Mouse (Mus musculus) forebrain, embryonic 10.5 days (tissue): Measurements from ENCODE around the gene Ssna1. TPM values are rescaled to one million over a fixed set of nuclear protein-coding genes. Genes with fewer than 3 reads are reported as not detected.

Experiments
- DNase-seq: peaks from one replicate; pipeline ENCODE4 v3.0.0-alpha.2; 2017; ENCODE audit warnings: low spot score; ENCODE audit errors: extremely low spot score
- H3K27ac ChIP-seq: fragments of 300-500 bp; sonication (generic); 2 replicates; pipeline ENCODE4 v1.5.1; 2016; ENCODE audit warnings: mild to moderate bottlenecking
- H3K27me3 ChIP-seq: fragments of 300-500 bp; sonication (generic); 2 replicates; pipeline ENCODE4 v1.6.1; 2016; ENCODE audit warnings: mild to moderate bottlenecking; ENCODE audit not compliant: poor library complexity, severe bottlenecking
- H3K36me3 ChIP-seq: fragments of 300-500 bp; sonication (generic); replicated peaks from 2 replicates; pipeline ENCODE4 v1.6.1; 2016; ENCODE audit warnings: mild to moderate bottlenecking, moderate library complexity
- H3K4me1 ChIP-seq: fragments of 300-500 bp; sonication (generic); 2 replicates; pipeline ENCODE4 v1.6.1; 2016
- H3K4me3 ChIP-seq: fragments of 300-500 bp; sonication (generic); 2 replicates; pipeline ENCODE4 v1.5.1; 2016; ENCODE audit warnings: mild to moderate bottlenecking, moderate library complexity
- H3K9me3 ChIP-seq: fragments of 300-500 bp; sonication (generic); 2 replicates; pipeline ENCODE4 v1.6.1; 2016; ENCODE audit warnings: mild to moderate bottlenecking, moderate library complexity
- WGBS: fragments of 180-500 bp; shearing (Covaris S2); methylation state at CpG from one replicate; pipeline ENCODE4 v1.1.7; 2016; 5-methylcytosine and 5-hydroxymethylcytosine counted together
- polyA plus RNA-seq: library from polyadenylated mRNA; unstranded; fragments of >200 nt; fragmentation: Nextera tagmentation; extraction: Ambion mirVana; gene quantifications from 2 replicates; pipeline ENCODE4 v1.2.1, GENCODE M21; 2016

Ssna1 gene
- polyA plus RNA-seq, 1 experiment from 2014 or later: 247 TPM

- Histone ChIP-seq H3K4me3 (no peak overlapping the region), H3K4me1 (peaks cover 25% of the 10 kb centered on the region), H3K27me3 (peaks cover 56% of the 10 kb centered on the region), H3K9me3 (no peaks in the 10 kb centered on the region), H3K36me3 (peaks cover 45% of the 10 kb centered on the region), H3K27ac (no peak overlapping the region)
- no peak for DNase-seq
- WGBS: 66% methylated on average over 7 of the region's 7 CpGs
Measured at GRCm38 (mm10) chr2:25286837-25287636, 14.8 kb upstream of the Ssna1 start.

GRCm38 (mm10) chr2:25286314-25286713 is 14.1 kb upstream of the Ssna1 start:
- Histone ChIP-seq H3K9me3 (no peaks in the 10 kb centered on the region), H3K4me3 (no peak overlapping the region), H3K4me1 (peaks cover 18% of the 10 kb centered on the region), H3K27ac (no peak overlapping the region), H3K36me3 (peaks cover 52% of the 10 kb centered on the region), H3K27me3 (peaks cover 49% of the 10 kb centered on the region)
- 88% methylated on average over 1 of the region's 1 CpGs for WGBS
- DNase-seq: no peak

GRCm38 (mm10) chr2:25285551-25285950 is 13.3 kb upstream of the Ssna1 start:
- Histone ChIP-seq H3K9me3 (no peaks in the 10 kb centered on the region), H3K4me3 (no peak overlapping the region), H3K27me3 (peaks cover 42% of the 10 kb centered on the region), H3K36me3 (peaks cover 60% of the 10 kb centered on the region), H3K4me1 (peaks cover 11% of the 10 kb centered on the region), H3K27ac (no peak overlapping the region)
- no peak for DNase-seq
- WGBS: 93% methylated on average over 2 of the region's 2 CpGs

GRCm38 (mm10) chr2:25278928-25279882 is 7.0 kb upstream of the Ssna1 start:
- Histone ChIP-seq H3K27ac (no peak overlapping the region), H3K4me1 (peaks cover 3% of the 10 kb centered on the region; the same call in 1 of the 2 replicates), H3K4me3 (no peak overlapping the region), H3K36me3 (peaks cover 99% of the 10 kb centered on the region), H3K9me3 (no peaks in the 10 kb centered on the region), H3K27me3 (no peaks in the 10 kb centered on the region)
- peak; percentile 73 for DNase-seq
- WGBS: 60% methylated on average over 13 of the region's 13 CpGs

- DNase-seq: no peak
- H3K27me3 ChIP-seq: no peaks in the 10 kb centered on the region
- H3K4me1 ChIP-seq: peaks cover 33% of the 10 kb centered on the region
- no peaks in the 10 kb centered on the region for H3K9me3 ChIP-seq
- peaks cover 78% of the 10 kb centered on the region for H3K36me3 ChIP-seq
- 44% methylated on average over 16 of the region's 16 CpGs for WGBS
- H3K4me3 ChIP-seq: peak overlapping the region; percentile 89
- H3K27ac ChIP-seq: peak overlapping the region; percentile 88
Measured at GRCm38 (mm10) chr2:25273010-25273409, 772 bp upstream of the Ssna1 start.

- Histone ChIP-seq H3K36me3 (peaks cover 73% of the 10 kb centered on the region), H3K27ac (peak overlapping the region; percentile 88), H3K27me3 (no peaks in the 10 kb centered on the region), H3K4me1 (peaks cover 33% of the 10 kb centered on the region), H3K4me3 (peak overlapping the region; percentile 89), H3K9me3 (no peaks in the 10 kb centered on the region)
- DNase-seq: no peak
- WGBS: 0% methylated on average over 29 of the region's 29 CpGs
Measured at GRCm38 (mm10) chr2:25272515-25272914, 277 bp upstream of the Ssna1 start.

- Histone ChIP-seq H3K4me1 (peaks cover 62% of the 10 kb centered on the region), H3K36me3 (peaks cover 28% of the 10 kb centered on the region), H3K27me3 (peaks cover 24% of the 10 kb centered on the region), H3K4me3 (no peak overlapping the region), H3K9me3 (no peaks in the 10 kb centered on the region), H3K27ac (no peak overlapping the region)
- WGBS: 79% methylated on average over 4 of the region's 4 CpGs
- DNase-seq: no peak
Measured at GRCm38 (mm10) chr2:25267746-25268309, 4.4 kb downstream of the Ssna1 start.

- Histone ChIP-seq H3K9me3 (no peaks in the 10 kb centered on the region), H3K27ac (no peak overlapping the region), H3K27me3 (peaks cover 24% of the 10 kb centered on the region), H3K4me3 (0 out of 2 replicates have a peak overlapping the region, but pooled peaks have one; percentile 2), H3K4me1 (peaks cover 62% of the 10 kb centered on the region), H3K36me3 (peaks cover 28% of the 10 kb centered on the region)
- no peak for DNase-seq
Measured at GRCm38 (mm10) chr2:25267241-25267640, 5.0 kb downstream of the Ssna1 start.

- H3K4me3 ChIP-seq: 0 out of 2 replicates have a peak overlapping the region, but pooled peaks have one; percentile 2
- H3K9me3 ChIP-seq: no peaks in the 10 kb centered on the region
- peaks cover 24% of the 10 kb centered on the region for H3K27me3 ChIP-seq
- WGBS: 68% methylated on average over 2 of the region's 2 CpGs
- DNase-seq: no peak
- H3K27ac ChIP-seq: no peak overlapping the region
- peaks cover 66% of the 10 kb centered on the region for H3K4me1 ChIP-seq
- peaks cover 28% of the 10 kb centered on the region for H3K36me3 ChIP-seq
Measured at GRCm38 (mm10) chr2:25266720-25267119, 5.5 kb downstream of the Ssna1 start.

GRCm38 (mm10) chr2:25265897-25266656 is 6.2 kb downstream of the Ssna1 start:
- H3K4me3 ChIP-seq: peak overlapping the region; percentile 9; the same call in 1 of the 2 replicates

GRCm38 (mm10) chr2:25264851-25265250 is 7.4 kb downstream of the Ssna1 start:
- no peaks in the 10 kb centered on the region for H3K9me3 ChIP-seq
- no peak overlapping the region for H3K27ac ChIP-seq
- DNase-seq: no peak
- H3K4me3 ChIP-seq: peak overlapping the region; percentile 83; the same call in 1 of the 2 replicates
- H3K27me3 ChIP-seq: peaks cover 24% of the 10 kb centered on the region
- H3K36me3 ChIP-seq: peaks cover 14% of the 10 kb centered on the region
- 71% methylated on average over 3 of the region's 3 CpGs for WGBS
- peaks cover 56% of the 10 kb centered on the region for H3K4me1 ChIP-seq

More at GRCm38 (mm10) chr2:25265897-25266656, 6.2 kb downstream of the Ssna1 start:
- H3K9me3 ChIP-seq: no peaks in the 10 kb centered on the region
- no peak overlapping the region for H3K27ac ChIP-seq
- peaks cover 63% of the 10 kb centered on the region for H3K4me1 ChIP-seq
- 81% methylated on average over 6 of the region's 6 CpGs for WGBS
- H3K27me3 ChIP-seq: peaks cover 24% of the 10 kb centered on the region
- DNase-seq: no peak
- H3K36me3 ChIP-seq: peaks cover 26% of the 10 kb centered on the region

- 77% methylated on average over 5 of the region's 5 CpGs for WGBS
- Histone ChIP-seq H3K4me3 (peak overlapping the region; percentile 83), H3K9me3 (no peaks in the 10 kb centered on the region), H3K27me3 (peaks cover 24% of the 10 kb centered on the region), H3K36me3 (peaks cover 8% of the 10 kb centered on the region), H3K27ac (no peak overlapping the region), H3K4me1 (peaks cover 56% of the 10 kb centered on the region)
- DNase-seq: no peak
Measured at GRCm38 (mm10) chr2:25264286-25264660, 8.0 kb downstream of the Ssna1 start.
